Mouse (Mus musculus) T-helper 17 cell (primary cell): ENCODE measurements around the gene Lgals12.

Experiments used
- in situ Hi-C, 2 experiments: fragments of 300-600 bp; cut with MboI, MseI; formaldehyde crosslinking; loops; 1 replicate in 1 of 2; 2 replicates in 1 of 2; pipeline ENCODE4 v1.15.1; 2025; ENCODE audit warnings: high pct_unique_total_duplicates in 2 of 2

The Lgals12 gene

GRCm38 (mm10) chr19:7548924-7549323, 58.1 kb downstream of the Lgals12 start:
- in situ Hi-C loops, result no loop called here
